In the genomic region with DNA sequence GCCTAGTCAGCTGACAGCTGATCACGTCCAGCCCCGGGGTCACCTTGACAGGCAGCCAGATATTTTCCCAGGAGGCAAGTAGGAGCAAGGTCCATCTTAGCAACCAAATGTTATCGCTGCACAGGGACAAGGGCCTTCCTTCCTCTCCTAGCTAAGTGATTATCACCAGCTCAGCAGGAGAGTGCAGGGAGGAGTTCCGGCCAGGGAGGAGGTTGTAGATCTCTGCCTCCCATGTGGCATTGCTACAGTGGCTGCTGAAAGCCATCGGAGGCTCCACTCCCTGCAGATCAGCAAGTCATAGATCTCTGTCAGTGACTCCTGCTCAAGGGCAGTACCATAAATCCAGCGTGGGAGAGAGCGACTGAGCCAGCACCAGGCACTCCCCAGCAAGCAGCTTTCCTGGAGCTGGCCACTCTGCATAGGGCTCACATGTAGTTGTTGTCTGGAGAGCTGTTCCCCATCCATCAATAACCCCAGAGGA, we compare ENCODE assay signal across 9 mouse cellular contexts. TPM values are rescaled to one million over a fixed set of nuclear protein-coding genes. Genes with fewer than 3 reads are reported as not detected.
A peak's percentile ranks its signal among the peaks of the same experiment; 100 is the strongest.
DNase-seq lines count a peak whose midpoint lies in the region; ATAC-seq and TF ChIP-seq lines count a peak whose summit lies in the region.
"Had no signal": no experiment of that assay in that cellular context is flagged by ENCODE, and none has a peak within 500 bp of the region (broad histone marks: within the 10 kb centered on the region; RNA-seq: fewer than 3 reads in every experiment).

No protein-coding gene starts in this region.

- no peak overlapping the region for H3K4me2 ChIP-seq in lung, embryonic 14.5 days
- no peak overlapping the region for H3K4me2 ChIP-seq in lung, postnatal 0 days (replicated peaks; ENCODE audit: low read depth, low read length)
- 0 out of 2 replicates have a peak overlapping the region, but pooled peaks have one; percentile 2 for H3K4me2 ChIP-seq in heart, embryonic 15.5 days
- 0 out of 2 replicates have a peak overlapping the region, but pooled peaks have one; percentile 23 for H3K4me2 ChIP-seq in kidney, embryonic 16.5 days (replicated peaks; ENCODE audit: low read depth, low read length)
- H3K4me2 ChIP-seq in neural tube, embryonic 14.5 days (ENCODE audit: low read depth, low read length) = no peak overlapping the region
- H3K4me2 ChIP-seq in forebrain, embryonic 13.5 days = no peak overlapping the region
- H3K4me2 ChIP-seq in forebrain, embryonic 16.5 days (ENCODE audit: low read length) = no peak overlapping the region

- no peak for ATAC-seq in lung, embryonic 14.5 days (ENCODE audit: insufficient read depth)
- ATAC-seq in lung, postnatal 0 days = no peak
- ATAC-seq in heart, embryonic 15.5 days (replicated peaks; ENCODE audit: insufficient number of reproducible peaks, insufficient read depth, low FRiP score, low read depth) = peak; percentile 74
- ATAC-seq in kidney, embryonic 16.5 days (ENCODE audit: low FRiP score, low TSS enrichment) = peak; percentile 96
- peak; percentile 84 for ATAC-seq in neural tube, embryonic 14.5 days (ENCODE audit: low read depth)
- no peak for ATAC-seq in forebrain, embryonic 13.5 days
- no peak for ATAC-seq in forebrain, embryonic 16.5 days

- no peak for TF ChIP-seq EP300 in lung, postnatal 0 days (IDR thresholded peaks at IDR 0.05)

- H3K27me3 ChIP-seq in lung, embryonic 14.5 days (ENCODE audit: insufficient read depth, low read length) = no peaks in the 10 kb centered on the region
- H3K27me3 ChIP-seq in lung, postnatal 0 days (replicated peaks; ENCODE audit: insufficient read depth, low read length) = no peaks in the 10 kb centered on the region
- no peaks in the 10 kb centered on the region for H3K27me3 ChIP-seq in heart, embryonic 15.5 days
- 0 out of 2 replicates have a peak, but pooled peaks cover 5% of the 10 kb centered on the region for H3K27me3 ChIP-seq in kidney, embryonic 16.5 days (ENCODE audit: insufficient read depth, low read length)
- H3K27me3 ChIP-seq in neural tube, embryonic 14.5 days (ENCODE audit: control insufficient read depth, insufficient read depth, low read length) = no peaks in the 10 kb centered on the region
- H3K27me3 ChIP-seq in forebrain, embryonic 13.5 days = no peaks in the 10 kb centered on the region
- no peaks in the 10 kb centered on the region for H3K27me3 ChIP-seq in forebrain, embryonic 16.5 days (replicated peaks; ENCODE audit: control insufficient read depth, insufficient read depth, low read length)

- H3K27ac ChIP-seq in lung, embryonic 14.5 days (ENCODE audit: low read depth) = no peak overlapping the region
- no peak overlapping the region for H3K27ac ChIP-seq in lung, postnatal 0 days (ENCODE audit: low read length)
- peak overlapping the region; percentile 37 for H3K27ac ChIP-seq in heart, embryonic 15.5 days
- H3K27ac ChIP-seq in kidney, embryonic 16.5 days (ENCODE audit: low read length) = peak overlapping the region; percentile 49; the same call in 1 of the 2 replicates
- H3K27ac ChIP-seq in neural tube, embryonic 14.5 days (ENCODE audit: low read depth, low read length) = peak overlapping the region; percentile 10; the same call in 1 of the 2 replicates
- no peak overlapping the region for H3K27ac ChIP-seq in forebrain, embryonic 13.5 days
- H3K27ac ChIP-seq in forebrain, embryonic 16.5 days (ENCODE audit: low read length) = no peak overlapping the region
- H3K27ac ChIP-seq: macrophage had no signal

- no peaks in the 10 kb centered on the region for H3K9me3 ChIP-seq in lung, embryonic 14.5 days (ENCODE audit: low read depth, low read length)
- no peaks in the 10 kb centered on the region for H3K9me3 ChIP-seq in lung, postnatal 0 days (ENCODE audit: low read length)
- no peaks in the 10 kb centered on the region for H3K9me3 ChIP-seq in heart, embryonic 15.5 days (replicated peaks)
- H3K9me3 ChIP-seq in kidney, embryonic 16.5 days (ENCODE audit: low read length) = no peaks in the 10 kb centered on the region
- H3K9me3 ChIP-seq in neural tube, embryonic 14.5 days (ENCODE audit: control insufficient read depth, low read length) = no peaks in the 10 kb centered on the region
- H3K9me3 ChIP-seq in forebrain, embryonic 13.5 days (replicated peaks) = no peaks in the 10 kb centered on the region
- no peaks in the 10 kb centered on the region for H3K9me3 ChIP-seq in forebrain, embryonic 16.5 days (ENCODE audit: control insufficient read depth, low read length)

- peak; percentile 8 for DNase-seq in lung, embryonic 14.5 days
- DNase-seq in lung, postnatal 0 days (ENCODE audit: low spot score) = no peak
- DNase-seq in urinary bladder, postnatal 4 days (ENCODE audit: low spot score in 2 of 2) = no peak

- WGBS in lung, embryonic 14.5 days = 23% methylated on average over 7 of the region's 7 CpGs
- 21% methylated on average over 7 of the region's 7 CpGs for WGBS in lung, postnatal 0 days
- 10% methylated on average over 7 of the region's 7 CpGs for WGBS in heart, embryonic 15.5 days
- 1% methylated on average over 7 of the region's 7 CpGs for WGBS in kidney, embryonic 16.5 days
- 8% methylated on average over 7 of the region's 7 CpGs for WGBS in neural tube, embryonic 14.5 days
- WGBS in forebrain, embryonic 13.5 days = 38% methylated on average over 7 of the region's 7 CpGs
- WGBS in forebrain, embryonic 16.5 days = 38% methylated on average over 7 of the region's 7 CpGs

- no peaks in the 10 kb centered on the region for H3K4me1 ChIP-seq in lung, embryonic 14.5 days (ENCODE audit: insufficient read depth)
- no peaks in the 10 kb centered on the region for H3K4me1 ChIP-seq in lung, postnatal 0 days (ENCODE audit: insufficient read depth, low read depth, low read length)
- H3K4me1 ChIP-seq in heart, embryonic 15.5 days (replicated peaks) = peaks cover 9% of the 10 kb centered on the region; the same call in 1 of the 2 replicates
- H3K4me1 ChIP-seq in kidney, embryonic 16.5 days (ENCODE audit: insufficient read depth, low read length) = peaks cover 17% of the 10 kb centered on the region
- peaks cover 7% of the 10 kb centered on the region; the same call in 1 of the 2 replicates for H3K4me1 ChIP-seq in neural tube, embryonic 14.5 days (ENCODE audit: control insufficient read depth, insufficient read depth, low read length)
- H3K4me1 ChIP-seq in forebrain, embryonic 13.5 days = no peaks in the 10 kb centered on the region
- no peaks in the 10 kb centered on the region for H3K4me1 ChIP-seq in forebrain, embryonic 16.5 days (replicated peaks; ENCODE audit: control insufficient read depth, insufficient read depth, low read length)

- H3K36me3 ChIP-seq in lung, embryonic 14.5 days (ENCODE audit: insufficient read depth) = no peaks in the 10 kb centered on the region
- no peaks in the 10 kb centered on the region for H3K36me3 ChIP-seq in lung, postnatal 0 days (ENCODE audit: insufficient read depth, low read length)
- H3K36me3 ChIP-seq in heart, embryonic 15.5 days = no peaks in the 10 kb centered on the region
- H3K36me3 ChIP-seq in kidney, embryonic 16.5 days (ENCODE audit: insufficient read depth, low read length) = no peaks in the 10 kb centered on the region
- H3K36me3 ChIP-seq in neural tube, embryonic 14.5 days (ENCODE audit: control insufficient read depth, insufficient read depth, low read length) = no peaks in the 10 kb centered on the region
- no peaks in the 10 kb centered on the region for H3K36me3 ChIP-seq in forebrain, embryonic 13.5 days (ENCODE audit: poor library complexity, severe bottlenecking)
- H3K36me3 ChIP-seq in forebrain, embryonic 16.5 days (ENCODE audit: control insufficient read depth, insufficient read depth) = no peaks in the 10 kb centered on the region

- H3K4me3 ChIP-seq in lung, embryonic 14.5 days (ENCODE audit: low read depth, low read length) = no peak overlapping the region
- no peak overlapping the region for H3K4me3 ChIP-seq in lung, postnatal 0 days (ENCODE audit: low read depth, low read length)
- no peak overlapping the region for H3K4me3 ChIP-seq in heart, embryonic 15.5 days
- no peak overlapping the region for H3K4me3 ChIP-seq in kidney, embryonic 16.5 days (ENCODE audit: low read length)
- H3K4me3 ChIP-seq in neural tube, embryonic 14.5 days (ENCODE audit: low read depth, low read length) = no peak overlapping the region
- H3K4me3 ChIP-seq in forebrain, embryonic 13.5 days = no peak overlapping the region
- no peak overlapping the region for H3K4me3 ChIP-seq in forebrain, embryonic 16.5 days (replicated peaks; ENCODE audit: low read length)

- TF ChIP-seq CTCF in lung, embryonic 14.5 days (IDR thresholded peaks at IDR 0.05; ENCODE audit: low read depth) = no peak
- no peak for TF ChIP-seq CTCF in lung, postnatal 0 days (IDR thresholded peaks at IDR 0.05)

- H3K9ac ChIP-seq in lung, embryonic 14.5 days = no peak overlapping the region
- no peak overlapping the region for H3K9ac ChIP-seq in lung, postnatal 0 days (replicated peaks; ENCODE audit: low read depth)
- H3K9ac ChIP-seq in heart, embryonic 15.5 days = no peak overlapping the region
- H3K9ac ChIP-seq in kidney, embryonic 16.5 days (replicated peaks; ENCODE audit: low read length) = no peak overlapping the region
- H3K9ac ChIP-seq in neural tube, embryonic 14.5 days (replicated peaks; ENCODE audit: low read depth, low read length) = no peak overlapping the region
- H3K9ac ChIP-seq in forebrain, embryonic 13.5 days = no peak overlapping the region
- H3K9ac ChIP-seq in forebrain, embryonic 16.5 days (replicated peaks; ENCODE audit: low read depth, low read length) = no peak overlapping the region

RNA-seq across cellular contexts. Expression of gene Ccl1, which starts 34.5 kb away (rescaled TPM):
- not detected in 2 replicates for polyA plus RNA-seq in lung, embryonic 14.5 days (2014; fragmentation: Nextera tagmentation; extraction: Ambion mirVana)
- polyA plus RNA-seq in lung, postnatal 0 days (2015; fragmentation: Nextera tagmentation; extraction: Ambion mirVana) = not detected in 2 replicates
- polyA plus RNA-seq in heart, embryonic 15.5 days (2015; fragmentation: Nextera tagmentation; extraction: Ambion mirVana) = not detected in 2 replicates
- polyA plus RNA-seq in kidney, embryonic 16.5 days (2015; fragmentation: Nextera tagmentation; extraction: Ambion mirVana) = not detected in 2 replicates
- polyA plus RNA-seq in neural tube, embryonic 14.5 days (2014; fragmentation: Nextera tagmentation; extraction: Ambion mirVana) = 0.98 and 1.6 TPM in 2 replicates
- polyA plus RNA-seq in forebrain, embryonic 13.5 days (2015; fragmentation: Nextera tagmentation; extraction: Ambion mirVana) = 0.39 TPM in 1 of 2 replicates, not detected in the other
- polyA plus RNA-seq in forebrain, embryonic 16.5 days (2015; fragmentation: Nextera tagmentation; extraction: Ambion mirVana) = 0.47 TPM in 1 of 2 replicates, not detected in the other
- polyA plus RNA-seq: macrophage had no signal

RNA-seq across cellular contexts. Expression of gene Tmem132e, which starts 48.7 kb away (rescaled TPM):
- 0.33 and 0.38 TPM in 2 replicates for polyA plus RNA-seq in lung, embryonic 14.5 days (2014; fragmentation: Nextera tagmentation; extraction: Ambion mirVana)
- polyA plus RNA-seq in lung, postnatal 0 days (2015; fragmentation: Nextera tagmentation; extraction: Ambion mirVana) = 0.04 TPM in 1 of 2 replicates, not detected in the other
- 0.06 and 0.22 TPM in 2 replicates for polyA plus RNA-seq in heart, embryonic 15.5 days (2015; fragmentation: Nextera tagmentation; extraction: Ambion mirVana)
- 0.10 and 0.40 TPM in 2 replicates for polyA plus RNA-seq in kidney, embryonic 16.5 days (2015; fragmentation: Nextera tagmentation; extraction: Ambion mirVana)
- 5.8 and 6.1 TPM in 2 replicates for polyA plus RNA-seq in neural tube, embryonic 14.5 days (2014; fragmentation: Nextera tagmentation; extraction: Ambion mirVana)
- 0.36 and 0.67 TPM in 2 replicates for polyA plus RNA-seq in forebrain, embryonic 13.5 days (2015; fragmentation: Nextera tagmentation; extraction: Ambion mirVana)
- 0.82 and 1.4 TPM in 2 replicates for polyA plus RNA-seq in forebrain, embryonic 16.5 days (2015; fragmentation: Nextera tagmentation; extraction: Ambion mirVana)
- polyA plus RNA-seq: macrophage had no signal

Comparison
In these comparisons a context has a peak if more than half of its experiments do, and no peak if none do; other contexts are left out.
1. ATAC-seq: peak in heart, embryonic 15.5 days (single experiment), kidney, embryonic 16.5 days (single experiment) and neural tube, embryonic 14.5 days (single experiment); none in lung, embryonic 14.5 days (single experiment), lung, postnatal 0 days (single experiment), forebrain, embryonic 13.5 days (single experiment) and forebrain, embryonic 16.5 days (single experiment).
2. H3K27ac ChIP-seq: peak in heart, embryonic 15.5 days (single experiment), kidney, embryonic 16.5 days (single experiment) and neural tube, embryonic 14.5 days (single experiment); none in lung, embryonic 14.5 days (single experiment), lung, postnatal 0 days (single experiment), forebrain, embryonic 13.5 days (single experiment) and forebrain, embryonic 16.5 days (single experiment).
3. H3K4me2 ChIP-seq: peak in heart, embryonic 15.5 days (single experiment) and kidney, embryonic 16.5 days (single experiment); none in lung, embryonic 14.5 days (single experiment), lung, postnatal 0 days (single experiment), neural tube, embryonic 14.5 days (single experiment), forebrain, embryonic 13.5 days (single experiment) and forebrain, embryonic 16.5 days (single experiment).